Comparison of ENCODE assay signal across 11 mouse cellular contexts in genomic region chr8:26267569-26267968, GRCm38 (mm10).
"Had no signal": no experiment of that assay in that cellular context is flagged by ENCODE, and none has a peak within 500 bp of the region (broad histone marks: within the 10 kb centered on the region; RNA-seq: fewer than 3 reads in every experiment).

No protein-coding gene starts in this region.

- H3K9me3 ChIP-seq: liver, embryonic 15.5 days; midbrain, embryonic 13.5 days had no signal

- H3K27me3 ChIP-seq: liver, embryonic 15.5 days had no signal

- H3K4me1 ChIP-seq: liver, embryonic 15.5 days had no signal

- H3K4me3 ChIP-seq: liver, embryonic 15.5 days; midbrain, embryonic 13.5 days had no signal

- H3K36me3 ChIP-seq: liver, embryonic 15.5 days; midbrain, embryonic 13.5 days had no signal

- ATAC-seq: lung, postnatal 0 days; midbrain, embryonic 13.5 days had no signal

- H3K27ac ChIP-seq: liver, embryonic 15.5 days; midbrain, embryonic 13.5 days had no signal

- H3K4me2 ChIP-seq: liver, embryonic 15.5 days; midbrain, embryonic 13.5 days had no signal

- DNase-seq: kidney, adult 8-10 months; kidney, postnatal 25 days; layer of hippocampus, adult 9-11 months; layer of hippocampus, postnatal 36 days; lung, adult 2 months; lung, postnatal 36 days; right cerebral cortex, postnatal 14 days; thymus, postnatal 36 days had no signal

- H3K9ac ChIP-seq: liver, embryonic 15.5 days; midbrain, embryonic 13.5 days had no signal
